Mouse (Mus musculus) G1E-ER4 (cell line): ENCODE results near the gene Sec14l3. TPM values are rescaled to one million over a fixed set of nuclear protein-coding genes. Genes with fewer than 3 reads are reported as not detected.

Source experiments
- GATA1 ChIP-seq: IDR thresholded peaks from one replicate; pipeline ENCODE4 v1.8.0; 2012; ENCODE audit warnings: low read length, inconsistent platforms
- polyA plus RNA-seq: library from polyadenylated mRNA; stranded (reverse); fragments of >175 nt; gene quantifications from 2 replicates; pipeline ENCODE4 v1.2.3, GENCODE M21; 2012

The Sec14l3 gene
- polyA plus RNA-seq, 1 experiment: not detected

- no peak for TF ChIP-seq GATA1
Observed at GRCm38 (mm10) chr11:4094378-4095170, 29.9 kb downstream of the Sec14l3 start.

DNA sequence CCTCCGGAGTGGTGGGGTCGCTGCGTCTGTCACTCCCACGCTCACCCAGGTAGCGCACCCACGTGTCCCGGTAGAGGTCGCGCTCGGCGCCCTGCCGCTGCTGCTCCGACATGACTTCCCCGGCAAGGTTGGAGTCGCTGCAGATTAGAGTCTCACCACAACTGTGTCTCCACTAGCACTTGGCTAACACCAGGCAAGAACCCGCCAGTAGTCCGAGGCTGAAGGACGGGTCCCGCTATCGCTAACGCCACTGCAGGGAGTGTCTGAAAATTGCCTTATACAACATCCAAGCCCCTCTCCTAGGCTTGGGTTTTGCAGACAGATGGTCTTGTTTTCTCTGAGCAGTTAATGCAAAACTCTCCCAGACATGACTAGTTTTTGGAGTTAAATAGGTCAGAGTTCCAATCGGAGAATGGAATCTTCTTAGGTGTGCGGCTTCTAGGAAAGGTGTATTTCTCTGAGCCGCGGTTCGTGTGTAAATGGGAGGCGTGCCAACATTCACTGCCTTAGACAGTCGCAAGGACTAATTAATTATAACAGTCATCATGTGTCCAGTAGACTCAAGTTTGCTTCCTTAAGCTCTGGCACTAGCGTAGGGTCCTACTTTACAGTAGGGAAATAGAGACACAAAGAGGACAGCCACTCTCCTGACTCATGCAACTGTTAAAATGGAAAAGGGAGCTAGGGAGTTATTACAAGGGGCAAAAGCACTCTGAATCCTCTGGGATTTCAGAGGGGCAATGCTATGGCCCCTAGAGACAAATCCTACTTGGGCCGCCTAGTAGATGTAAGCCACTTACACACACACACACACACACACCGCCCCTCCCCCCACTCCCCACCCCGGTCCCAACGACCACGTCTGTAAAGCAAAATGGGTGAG, 30.8 kb downstream of the Sec14l3 start, which contains the start of gene Mtfp1:
TSS of gene Mtfp1 (minus strand) at position 275 of the 883 bp plus-strand sequence.
- TF ChIP-seq GATA1: no peak

DNA sequence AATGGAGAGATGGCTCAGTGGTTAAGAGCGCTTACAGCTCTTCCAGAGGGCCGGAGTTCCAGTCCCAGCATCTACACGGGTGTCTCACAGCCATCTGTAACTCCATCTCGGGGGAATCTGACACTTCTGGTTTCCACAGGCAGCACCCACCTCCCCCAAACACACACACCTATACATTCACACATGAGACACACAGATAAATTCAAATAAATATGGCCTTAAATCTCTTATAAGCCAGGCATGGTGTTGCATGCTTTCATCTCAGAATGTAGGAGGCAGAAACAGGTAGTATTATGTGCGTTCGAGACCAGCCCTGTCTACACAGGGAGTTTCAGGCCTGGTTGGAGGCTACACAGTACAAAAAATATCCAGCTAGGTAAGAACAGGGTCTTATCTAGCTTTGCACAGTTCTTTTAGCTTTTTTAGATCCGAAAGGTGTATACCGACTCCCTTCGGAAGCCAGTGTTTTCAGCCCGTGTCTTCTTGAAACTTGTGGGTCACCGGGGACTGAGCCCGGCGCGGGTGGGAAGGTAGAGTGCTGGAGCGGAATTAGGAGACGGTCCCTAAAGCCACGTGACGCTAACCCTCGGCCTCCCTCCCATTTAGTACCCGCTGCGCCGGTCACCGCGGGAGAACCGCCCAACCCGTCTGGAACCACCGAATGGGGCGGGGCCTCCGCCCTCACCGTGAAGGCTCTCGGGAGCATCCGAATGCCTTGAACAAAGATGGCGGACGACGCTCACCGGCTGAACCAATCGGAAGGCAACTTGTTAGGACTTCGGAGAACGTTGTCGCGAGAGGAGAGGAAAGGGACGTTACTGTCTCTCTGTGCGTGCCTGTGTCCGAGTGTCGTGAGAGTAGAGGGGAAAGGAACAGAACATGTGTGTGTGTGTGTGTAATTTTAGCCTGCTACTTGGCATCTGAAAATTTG, 31.7 kb downstream of the Sec14l3 start:
- no peak for TF ChIP-seq GATA1

- TF ChIP-seq GATA1: no peak
Observed at GRCm38 (mm10) chr11:4097091-4097621, 32.5 kb downstream of the Sec14l3 start.

- no peak for TF ChIP-seq GATA1
Observed at GRCm38 (mm10) chr11:4098120-4098519, 33.5 kb downstream of the Sec14l3 start.

DNA sequence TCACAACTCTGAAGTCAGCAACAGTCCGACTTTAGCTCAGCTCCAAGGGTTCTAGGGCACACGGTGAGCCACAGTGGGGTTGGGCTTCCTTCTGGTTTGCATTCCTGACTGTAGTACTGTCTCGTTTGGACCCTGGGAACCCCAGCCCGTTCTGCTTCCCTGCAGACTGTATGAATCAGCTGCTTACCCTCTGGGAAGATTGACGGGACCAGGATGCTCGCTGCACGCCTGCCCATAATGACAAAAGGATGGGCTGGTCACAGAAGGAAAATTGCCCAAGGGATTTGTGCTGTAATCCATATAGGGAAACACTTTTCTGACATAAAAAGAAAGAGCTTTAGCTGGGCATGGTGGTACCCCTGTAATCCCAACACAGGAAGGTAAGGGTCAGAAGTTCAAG, 34.2 kb downstream of the Sec14l3 start:
- no peak for TF ChIP-seq GATA1

DNA sequence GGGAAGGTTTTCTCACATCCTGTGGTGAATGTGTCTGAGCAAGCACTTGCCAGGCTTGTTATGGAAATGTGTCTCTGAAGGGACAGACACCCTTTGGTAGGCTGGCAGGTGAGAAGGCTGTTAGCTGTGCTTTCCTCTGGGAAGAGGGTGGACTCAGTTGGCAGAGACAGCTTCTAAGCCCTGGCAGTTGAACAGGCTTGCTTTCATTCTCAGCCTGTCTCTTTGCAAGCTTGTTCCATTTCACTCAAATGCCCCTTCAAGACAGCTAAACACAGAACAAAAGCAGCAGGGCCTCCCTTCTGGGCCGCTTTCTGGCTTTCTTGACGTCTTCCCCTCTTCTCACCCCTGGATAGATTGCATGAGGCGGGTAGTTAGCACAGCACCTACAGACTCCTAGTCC, 34.8 kb downstream of the Sec14l3 start:
- no peak for TF ChIP-seq GATA1

- TF ChIP-seq GATA1: no peak
Observed at GRCm38 (mm10) chr11:4101851-4102250, 37.2 kb downstream of the Sec14l3 start.

GRCm38 (mm10) chr11:4103522-4103921, 38.9 kb downstream of the Sec14l3 start:
- TF ChIP-seq GATA1: no peak

DNA sequence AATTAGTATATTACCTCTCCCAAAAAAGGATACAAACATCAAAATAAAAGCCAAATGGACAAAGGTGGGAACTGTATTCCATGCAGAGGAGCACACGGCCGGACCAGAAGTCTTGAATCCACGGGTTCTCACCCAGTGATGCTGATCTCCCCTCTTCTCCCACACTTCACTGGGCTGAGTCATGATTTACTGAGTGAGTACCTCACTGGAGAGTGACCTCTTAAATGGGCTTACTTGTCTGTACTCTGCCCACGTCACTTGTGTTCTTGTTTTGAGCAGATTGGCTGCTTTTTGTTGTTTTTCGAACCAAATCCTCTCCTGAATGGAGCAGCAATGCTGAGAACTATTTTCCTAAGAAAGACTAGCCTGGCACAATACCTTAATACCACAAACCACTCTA, 40.3 kb downstream of the Sec14l3 start:
- no peak for TF ChIP-seq GATA1

- no peak for TF ChIP-seq GATA1
Observed at GRCm38 (mm10) chr11:4105444-4105843, 40.8 kb downstream of the Sec14l3 start.

GRCm38 (mm10) chr11:4108691-4109090, 44.0 kb downstream of the Sec14l3 start:
- TF ChIP-seq GATA1: no peak

- no peak for TF ChIP-seq GATA1
Observed at GRCm38 (mm10) chr11:4112033-4112432, 47.4 kb downstream of the Sec14l3 start.

GRCm38 (mm10) chr11:4112861-4113260, 48.2 kb downstream of the Sec14l3 start:
- no peak for TF ChIP-seq GATA1

GRCm38 (mm10) chr11:4113496-4113895, 48.9 kb downstream of the Sec14l3 start:
- TF ChIP-seq GATA1: no peak
